Mouse (Mus musculus) lung, postnatal 0 days (tissue): ENCODE data around the gene Wfdc6b.

Experiments used
- CTCF ChIP-seq: IDR thresholded peaks from 2 replicates; pipeline ENCODE4 v1.5.1; 2016; ENCODE audit warnings: antibody characterized with exemption, mild to moderate bottlenecking
- EP300 ChIP-seq: IDR thresholded peaks from 2 replicates; pipeline ENCODE4 v1.6.1; 2016; ENCODE audit warnings: antibody characterized with exemption, mild to moderate bottlenecking, control low read depth

DNA sequence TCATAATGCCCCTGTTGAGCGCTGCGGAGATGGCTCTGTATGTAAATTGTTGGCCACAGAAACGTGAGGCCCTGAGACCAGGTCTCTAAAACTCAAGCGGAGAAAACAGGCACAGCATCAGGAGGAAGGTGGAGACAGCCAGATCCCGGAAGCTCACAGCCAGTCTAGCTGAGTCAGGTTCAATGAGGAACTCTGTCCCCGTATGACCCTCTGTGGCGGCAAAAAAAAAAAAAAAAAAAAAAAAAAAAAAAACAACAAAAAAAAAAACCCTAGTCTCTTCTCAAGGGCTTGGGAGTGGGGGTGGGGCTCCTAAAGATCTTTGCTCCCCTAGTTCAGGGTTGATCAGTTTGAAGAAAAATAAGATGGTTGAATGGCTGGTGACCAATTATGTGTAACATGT lies 27.8 kb downstream of the Wfdc6b start:
- no peak for TF ChIP-seq CTCF
- TF ChIP-seq EP300, result no peak
